Mouse (Mus musculus): Measurements from ENCODE around the gene Lifr. TPM values are rescaled to one million over a fixed set of nuclear protein-coding genes. Genes with fewer than 3 reads are reported as not detected.

The Lifr gene
- polyA plus RNA-seq, 1 experiment from 2014 or later: 24.6 TPM

GRCm38 (mm10) chr15:7123781-7124450 is 33.5 kb downstream of the Lifr start:
- Histone ChIP-seq H3K9me3 (ENCODE audit: control insufficient read depth, low read length) (no peaks in the 10 kb centered on the region), H3K27me3 (ENCODE audit: control insufficient read depth, insufficient read depth, low read length) (no peaks in the 10 kb centered on the region), H3K36me3 (ENCODE audit: control insufficient read depth, insufficient read depth, low read length) (no peaks in the 10 kb centered on the region), H3K4me2 (ENCODE audit: low read depth, severe bottlenecking) (no peak overlapping the region), H3K4me1 (ENCODE audit: control insufficient read depth, insufficient read depth, low read length) (no peaks in the 10 kb centered on the region), H3K27ac (replicated peaks; ENCODE audit: low read depth, low read length) (no peak overlapping the region), H3K9ac (ENCODE audit: low read length) (no peak overlapping the region), H3K4me3 (ENCODE audit: low read depth, low read length) (no peak overlapping the region)
- ATAC-seq (ENCODE audit: insufficient number of reproducible peaks, low FRiP score, low TSS enrichment, low read depth): no peak
- DNase-seq (ENCODE audit: low spot score): no peak
- 78% methylated on average over 5 of the region's 5 CpGs for WGBS

- Histone ChIP-seq H3K4me1 (ENCODE audit: control insufficient read depth, insufficient read depth, low read length) (no peaks in the 10 kb centered on the region; the same call in 1 of the 2 replicates), H3K9me3 (ENCODE audit: control insufficient read depth, low read length) (no peaks in the 10 kb centered on the region), H3K27ac (replicated peaks; ENCODE audit: low read depth, low read length) (no peak overlapping the region), H3K4me3 (ENCODE audit: low read depth, low read length) (no peak overlapping the region), H3K9ac (ENCODE audit: low read length) (no peak overlapping the region), H3K27me3 (ENCODE audit: control insufficient read depth, insufficient read depth, low read length) (no peaks in the 10 kb centered on the region), H3K36me3 (ENCODE audit: control insufficient read depth, insufficient read depth, low read length) (no peaks in the 10 kb centered on the region), H3K4me2 (ENCODE audit: low read depth, severe bottlenecking) (no peak overlapping the region)
- WGBS: 48% methylated on average over 1 of the region's 1 CpGs
- ATAC-seq (ENCODE audit: insufficient number of reproducible peaks, low FRiP score, low TSS enrichment, low read depth) (no peak), DNase-seq (ENCODE audit: low spot score) (no peak)
These were observed 35.8 kb downstream of the Lifr start for GRCm38 (mm10) chr15:7126171-7126570.

- Histone ChIP-seq H3K36me3 (ENCODE audit: control insufficient read depth, insufficient read depth, low read length) (no peaks in the 10 kb centered on the region), H3K27me3 (ENCODE audit: control insufficient read depth, insufficient read depth, low read length) (no peaks in the 10 kb centered on the region), H3K4me1 (ENCODE audit: control insufficient read depth, insufficient read depth, low read length) (peaks cover 2% of the 10 kb centered on the region; the same call in 1 of the 2 replicates), H3K4me2 (ENCODE audit: low read depth, severe bottlenecking) (peak overlapping the region; percentile 89), H3K27ac (replicated peaks; ENCODE audit: low read depth, low read length) (peak overlapping the region; percentile 76), H3K9me3 (ENCODE audit: control insufficient read depth, low read length) (no peaks in the 10 kb centered on the region), H3K9ac (ENCODE audit: low read length) (peak overlapping the region; percentile 81), H3K4me3 (ENCODE audit: low read depth, low read length) (peak overlapping the region; percentile 74)
- no peak for ATAC-seq (ENCODE audit: insufficient number of reproducible peaks, low FRiP score, low TSS enrichment, low read depth)
- DNase-seq (ENCODE audit: low spot score): no peak
- WGBS: under 1% methylated on average over 18 of the region's 18 CpGs
These were observed 38.3 kb downstream of the Lifr start for GRCm38 (mm10) chr15:7128627-7129126.

GRCm38 (mm10) chr15:7129127-7129943 is 38.9 kb downstream of the Lifr start:
- Histone ChIP-seq H3K27me3 (ENCODE audit: control insufficient read depth, insufficient read depth, low read length) (no peaks in the 10 kb centered on the region), H3K36me3 (ENCODE audit: control insufficient read depth, insufficient read depth, low read length) (no peaks in the 10 kb centered on the region), H3K4me2 (ENCODE audit: low read depth, severe bottlenecking) (peak overlapping the region; percentile 89), H3K4me1 (ENCODE audit: control insufficient read depth, insufficient read depth, low read length) (peaks cover 2% of the 10 kb centered on the region; the same call in 1 of the 2 replicates), H3K27ac (replicated peaks; ENCODE audit: low read depth, low read length) (peak overlapping the region; percentile 76), H3K9me3 (ENCODE audit: control insufficient read depth, low read length) (no peaks in the 10 kb centered on the region), H3K9ac (ENCODE audit: low read length) (peak overlapping the region; percentile 81), H3K4me3 (ENCODE audit: low read depth, low read length) (peak overlapping the region; percentile 74)
- ATAC-seq (ENCODE audit: insufficient number of reproducible peaks, low FRiP score, low TSS enrichment, low read depth) (peak; percentile 93), DNase-seq (ENCODE audit: low spot score) (peak; percentile 83)
- under 1% methylated on average over 86 of the region's 116 CpGs for WGBS

GRCm38 (mm10) chr15:7129944-7130287 is 39.5 kb downstream of the Lifr start:
- H3K9me3 ChIP-seq (ENCODE audit: control insufficient read depth, low read length): no peaks in the 10 kb centered on the region
- DNase-seq (ENCODE audit: low spot score) (no peak), ATAC-seq (ENCODE audit: insufficient number of reproducible peaks, low FRiP score, low TSS enrichment, low read depth) (no peak)
- H3K4me3 ChIP-seq (ENCODE audit: low read depth, low read length): peak overlapping the region; percentile 74
- H3K4me1 ChIP-seq (ENCODE audit: control insufficient read depth, insufficient read depth, low read length): peaks cover 2% of the 10 kb centered on the region; the same call in 1 of the 2 replicates
- WGBS: 0% methylated on average over 16 of the region's 16 CpGs
- no peaks in the 10 kb centered on the region for H3K36me3 ChIP-seq (ENCODE audit: control insufficient read depth, insufficient read depth, low read length)
- H3K27me3 ChIP-seq (ENCODE audit: control insufficient read depth, insufficient read depth, low read length): no peaks in the 10 kb centered on the region
- H3K4me2 ChIP-seq (ENCODE audit: low read depth, severe bottlenecking): peak overlapping the region; percentile 89
- peak overlapping the region; percentile 76; the same call in 1 of the 2 replicates for H3K27ac ChIP-seq (replicated peaks; ENCODE audit: low read depth, low read length)
- H3K9ac ChIP-seq (ENCODE audit: low read length): peak overlapping the region; percentile 81

- Histone ChIP-seq H3K9me3 (ENCODE audit: control insufficient read depth, low read length) (no peaks in the 10 kb centered on the region), H3K36me3 (ENCODE audit: control insufficient read depth, insufficient read depth, low read length) (no peaks in the 10 kb centered on the region), H3K27ac (replicated peaks; ENCODE audit: low read depth, low read length) (no peak overlapping the region), H3K9ac (ENCODE audit: low read length) (no peak overlapping the region), H3K4me1 (ENCODE audit: control insufficient read depth, insufficient read depth, low read length) (peaks cover 2% of the 10 kb centered on the region; the same call in 1 of the 2 replicates), H3K4me2 (ENCODE audit: low read depth, severe bottlenecking) (peak overlapping the region; percentile 89), H3K27me3 (ENCODE audit: control insufficient read depth, insufficient read depth, low read length) (no peaks in the 10 kb centered on the region), H3K4me3 (ENCODE audit: low read depth, low read length) (peak overlapping the region; percentile 74)
- ATAC-seq (ENCODE audit: insufficient number of reproducible peaks, low FRiP score, low TSS enrichment, low read depth) (no peak), DNase-seq (ENCODE audit: low spot score) (no peak)
- WGBS: 28% methylated on average over 7 of the region's 7 CpGs
These were observed 40.3 kb downstream of the Lifr start for GRCm38 (mm10) chr15:7130691-7131225.

GRCm38 (mm10) chr15:7132741-7133140 is 42.3 kb downstream of the Lifr start:
- Histone ChIP-seq H3K9ac (ENCODE audit: low read length) (no peak overlapping the region), H3K9me3 (ENCODE audit: control insufficient read depth, low read length) (no peaks in the 10 kb centered on the region), H3K36me3 (ENCODE audit: control insufficient read depth, insufficient read depth, low read length) (no peaks in the 10 kb centered on the region), H3K4me2 (ENCODE audit: low read depth, severe bottlenecking) (no peak overlapping the region), H3K27ac (replicated peaks; ENCODE audit: low read depth, low read length) (no peak overlapping the region), H3K27me3 (ENCODE audit: control insufficient read depth, insufficient read depth, low read length) (no peaks in the 10 kb centered on the region), H3K4me3 (ENCODE audit: low read depth, low read length) (no peak overlapping the region), H3K4me1 (ENCODE audit: control insufficient read depth, insufficient read depth, low read length) (peaks cover 2% of the 10 kb centered on the region; the same call in 1 of the 2 replicates)
- WGBS: 54% methylated on average over 13 of the region's 13 CpGs
- no peak for DNase-seq (ENCODE audit: low spot score)
- no peak for ATAC-seq (ENCODE audit: insufficient number of reproducible peaks, low FRiP score, low TSS enrichment, low read depth)

- H3K4me1 ChIP-seq (ENCODE audit: control insufficient read depth, insufficient read depth, low read length): peaks cover 2% of the 10 kb centered on the region; the same call in 1 of the 2 replicates
- no peak overlapping the region for H3K9ac ChIP-seq (ENCODE audit: low read length)
- WGBS: 62% methylated on average over 11 of the region's 11 CpGs
- no peak overlapping the region for H3K4me2 ChIP-seq (ENCODE audit: low read depth, severe bottlenecking)
- H3K27me3 ChIP-seq (ENCODE audit: control insufficient read depth, insufficient read depth, low read length): no peaks in the 10 kb centered on the region
- H3K9me3 ChIP-seq (ENCODE audit: control insufficient read depth, low read length): no peaks in the 10 kb centered on the region
- DNase-seq (ENCODE audit: low spot score) (no peak), ATAC-seq (ENCODE audit: insufficient number of reproducible peaks, low FRiP score, low TSS enrichment, low read depth) (no peak)
- no peak overlapping the region for H3K4me3 ChIP-seq (ENCODE audit: low read depth, low read length)
- H3K36me3 ChIP-seq (ENCODE audit: control insufficient read depth, insufficient read depth, low read length): no peaks in the 10 kb centered on the region
- no peak overlapping the region for H3K27ac ChIP-seq (replicated peaks; ENCODE audit: low read depth, low read length)
These were observed 44.1 kb downstream of the Lifr start for GRCm38 (mm10) chr15:7134454-7135052.

Data from limb, embryonic 11.5 days (tissue).